In the genomic region with DNA sequence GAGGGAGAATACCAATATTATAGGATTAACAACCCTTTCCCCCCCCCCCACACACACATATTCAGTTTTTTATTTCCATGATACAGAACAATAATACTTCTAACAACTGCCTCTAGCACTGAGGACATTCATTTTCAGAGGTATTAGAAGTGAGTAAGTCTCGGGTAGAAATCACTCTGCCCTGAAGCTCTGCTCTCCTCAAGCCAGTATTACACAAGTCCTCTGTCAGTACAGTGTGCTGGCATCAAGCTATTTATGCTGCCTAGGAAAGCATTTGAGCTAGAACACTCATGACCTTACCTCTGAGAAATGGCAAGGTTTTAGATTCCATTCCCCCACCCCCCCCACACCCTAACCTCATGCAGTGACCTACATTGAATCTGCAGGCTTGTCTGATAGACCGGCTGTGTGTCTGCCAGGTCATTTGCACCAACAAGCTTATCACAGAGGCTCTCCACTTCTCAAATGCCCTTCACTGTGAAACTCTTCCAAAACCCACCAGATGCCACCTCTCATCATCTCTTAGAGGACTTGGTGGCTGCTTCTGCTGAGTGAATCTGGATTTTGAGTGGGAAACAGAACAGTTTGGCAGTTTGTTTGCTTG, we compare ENCODE assay signal across 18 mouse cellular contexts. TPM values are rescaled to one million over a fixed set of nuclear protein-coding genes. Genes with fewer than 3 reads are reported as not detected.
"Had no signal": no experiment of that assay in that cellular context is flagged by ENCODE, and none has a peak within 500 bp of the region (broad histone marks: within the 10 kb centered on the region; RNA-seq: fewer than 3 reads in every experiment).

No protein-coding gene starts in this region.

- H3K27me3 ChIP-seq: neural tube, embryonic 15.5 days had no signal

- H3K4me3 ChIP-seq: limb, embryonic 12.5 days; liver, embryonic 15.5 days; midbrain, embryonic 10.5 days; myocyte; neural tube, embryonic 15.5 days had no signal

- H3K27ac ChIP-seq: kidney, postnatal 0 days; limb, embryonic 12.5 days; liver, embryonic 15.5 days; midbrain, embryonic 10.5 days; neural tube, embryonic 15.5 days had no signal

- H3K4me2 ChIP-seq: limb, embryonic 12.5 days; liver, embryonic 15.5 days; lung, embryonic 14.5 days; neural tube, embryonic 15.5 days had no signal

- H3K9ac ChIP-seq: limb, embryonic 12.5 days; liver, embryonic 15.5 days; lung, embryonic 14.5 days; neural tube, embryonic 15.5 days had no signal

- H3K4me1 ChIP-seq: limb, embryonic 12.5 days; liver, embryonic 15.5 days had no signal

- DNase-seq: kidney, postnatal 36 days; layer of hippocampus, adult 9-11 months; liver; lung, embryonic 14.5 days; lung, postnatal 10 days; lung, postnatal 4 days; midbrain, embryonic 14.5 days; right cerebral cortex, postnatal 4 days; spleen, adult 18-20 months; thymus, adult 18-20 months; thymus, postnatal 25 days had no signal

- H3K9me3 ChIP-seq: limb, embryonic 12.5 days; liver, embryonic 15.5 days; midbrain, embryonic 10.5 days; neural tube, embryonic 15.5 days had no signal

- H3K36me3 ChIP-seq: limb, embryonic 12.5 days; liver, embryonic 15.5 days; midbrain, embryonic 10.5 days; neural tube, embryonic 15.5 days had no signal

RNA-seq across cellular contexts. Expression of gene Gsta3, which starts 34.1 kb away (rescaled TPM):
- total RNA-seq: megakaryocyte, adult 5-6 weeks had no signal
